Mouse (Mus musculus): ENCODE results near the gene St5. TPM values are rescaled to one million over a fixed set of nuclear protein-coding genes. Genes with fewer than 3 reads are reported as not detected.

The St5 gene
- polyA plus RNA-seq, 1 experiment from 2014 or later = 35.8 TPM

DNA sequence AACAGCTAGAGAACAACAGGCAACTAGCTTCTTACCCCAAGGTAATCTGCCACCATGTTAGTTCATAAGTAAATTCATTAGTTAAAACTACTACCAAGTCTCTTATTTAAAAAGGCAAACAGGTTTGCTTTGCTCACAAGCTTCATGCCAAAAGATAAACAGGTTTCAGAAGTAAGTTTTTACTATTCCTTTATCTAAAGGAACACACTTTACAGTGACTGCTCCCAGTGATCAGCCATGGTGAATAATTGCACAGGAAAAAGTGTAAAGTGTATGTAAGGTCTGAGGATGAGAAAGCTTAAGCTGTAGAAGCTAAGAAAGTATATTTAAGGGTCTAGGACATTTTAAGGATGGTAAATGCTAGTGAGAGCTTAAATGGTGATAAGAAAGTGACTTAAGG lies 109.4 kb downstream of the St5 start:
- H3K4me3 ChIP-seq (ENCODE audit: low read length) = no peak overlapping the region
- H3K9ac ChIP-seq (ENCODE audit: low read depth, low read length) = no peak overlapping the region
- H3K9me3 ChIP-seq (ENCODE audit: control insufficient read depth, low read length) = no peaks in the 10 kb centered on the region
- H3K27me3 ChIP-seq (ENCODE audit: control insufficient read depth, insufficient read depth, low read length) = no peaks in the 10 kb centered on the region
- no peak overlapping the region for H3K27ac ChIP-seq (ENCODE audit: low read depth, low read length)
- ATAC-seq (ENCODE audit: low FRiP score, low TSS enrichment) = no peak
- no peaks in the 10 kb centered on the region for H3K36me3 ChIP-seq (ENCODE audit: control insufficient read depth, insufficient read depth, low read length)
- H3K4me2 ChIP-seq (replicated peaks; ENCODE audit: low read depth, low read length) = no peak overlapping the region
- peaks cover 6% of the 10 kb centered on the region for H3K4me1 ChIP-seq (ENCODE audit: control insufficient read depth, insufficient read depth, low read length)

DNA sequence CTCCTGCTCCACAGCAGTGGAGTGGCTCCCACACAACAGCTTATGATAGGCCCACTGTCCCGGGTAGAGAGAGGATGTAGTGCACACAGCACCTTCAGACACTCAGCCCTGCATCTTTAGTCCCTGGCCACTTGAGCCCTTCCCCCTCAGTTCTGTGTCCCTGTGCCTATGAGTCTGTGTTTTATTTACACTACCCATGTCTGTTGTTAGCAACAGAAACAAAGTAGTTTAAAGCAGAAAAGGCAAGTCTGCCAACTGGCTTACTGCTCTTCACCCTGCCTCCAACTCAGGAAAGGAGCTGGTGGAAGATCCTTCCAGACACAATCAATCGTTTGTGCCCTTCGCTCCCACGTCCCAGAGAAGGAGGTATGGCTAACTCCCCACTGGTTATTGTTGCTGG lies 111.2 kb downstream of the St5 start:
- H3K27me3 ChIP-seq (ENCODE audit: control insufficient read depth, insufficient read depth, low read length) = no peaks in the 10 kb centered on the region
- H3K27ac ChIP-seq (ENCODE audit: low read depth, low read length) = no peak overlapping the region
- H3K9me3 ChIP-seq (ENCODE audit: control insufficient read depth, low read length) = no peaks in the 10 kb centered on the region
- peaks cover 9% of the 10 kb centered on the region for H3K4me1 ChIP-seq (ENCODE audit: control insufficient read depth, insufficient read depth, low read length)
- H3K36me3 ChIP-seq (ENCODE audit: control insufficient read depth, insufficient read depth, low read length) = no peaks in the 10 kb centered on the region
- WGBS = 52% methylated on average over 4 of the region's 4 CpGs
- H3K4me3 ChIP-seq (ENCODE audit: low read length) = no peak overlapping the region
- no peak overlapping the region for H3K4me2 ChIP-seq (replicated peaks; ENCODE audit: low read depth, low read length)
- no peak overlapping the region for H3K9ac ChIP-seq (ENCODE audit: low read depth, low read length)
- no peak for ATAC-seq (ENCODE audit: low FRiP score, low TSS enrichment)

DNA sequence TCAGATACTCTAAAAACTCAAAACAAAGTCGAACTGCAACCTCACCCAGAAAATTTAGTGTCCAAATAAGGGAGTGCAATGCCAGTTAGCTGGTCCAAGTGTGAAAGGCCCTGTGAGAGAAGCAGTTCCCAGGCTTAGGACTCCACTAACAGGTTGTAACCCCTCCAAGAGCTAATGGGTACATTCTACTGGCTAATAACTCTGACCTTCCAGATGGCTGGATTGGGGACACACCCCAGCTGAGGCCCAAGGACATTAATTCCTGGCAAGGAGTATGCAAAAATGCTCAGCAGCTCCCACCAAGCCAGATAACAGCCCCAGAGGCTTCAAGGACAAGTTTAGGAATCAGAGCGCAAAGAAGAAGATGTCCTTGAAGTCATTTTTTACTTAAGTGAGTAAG lies 112.8 kb downstream of the St5 start:
- Histone ChIP-seq H3K9me3 (ENCODE audit: control insufficient read depth, low read length) (no peaks in the 10 kb centered on the region), H3K36me3 (ENCODE audit: control insufficient read depth, insufficient read depth, low read length) (no peaks in the 10 kb centered on the region), H3K9ac (ENCODE audit: low read depth, low read length) (no peak overlapping the region), H3K4me1 (ENCODE audit: control insufficient read depth, insufficient read depth, low read length) (peaks cover 9% of the 10 kb centered on the region), H3K4me3 (ENCODE audit: low read length) (no peak overlapping the region), H3K27ac (ENCODE audit: low read depth, low read length) (no peak overlapping the region), H3K27me3 (ENCODE audit: control insufficient read depth, insufficient read depth, low read length) (no peaks in the 10 kb centered on the region), H3K4me2 (replicated peaks; ENCODE audit: low read depth, low read length) (no peak overlapping the region)
- WGBS = 79% methylated on average over 2 of the region's 2 CpGs
- ATAC-seq (ENCODE audit: low FRiP score, low TSS enrichment) = no peak

DNA sequence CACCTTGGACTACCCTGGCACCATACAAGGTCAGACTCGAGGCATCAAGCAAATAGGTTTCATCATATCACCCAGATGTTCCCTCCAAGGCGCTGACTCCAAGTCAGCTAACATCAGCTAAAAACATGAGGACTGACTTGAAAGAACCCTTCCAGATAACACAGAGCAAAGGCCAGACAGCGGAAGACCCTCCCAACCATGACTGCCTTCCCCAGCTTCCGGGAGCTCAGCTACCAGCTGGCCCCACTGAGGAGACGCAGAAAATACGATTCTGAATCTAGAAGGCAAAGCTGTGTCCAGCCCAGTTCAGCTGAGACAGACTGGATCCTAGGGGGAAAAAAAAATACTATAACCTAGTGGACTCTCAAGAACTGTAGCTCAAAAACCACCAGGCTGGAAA lies 114.4 kb downstream of the St5 start:
- Histone ChIP-seq H3K27me3 (ENCODE audit: control insufficient read depth, insufficient read depth, low read length) (no peaks in the 10 kb centered on the region), H3K4me1 (ENCODE audit: control insufficient read depth, insufficient read depth, low read length) (peaks cover 9% of the 10 kb centered on the region), H3K4me3 (ENCODE audit: low read length) (no peak overlapping the region), H3K9me3 (ENCODE audit: control insufficient read depth, low read length) (no peaks in the 10 kb centered on the region), H3K4me2 (replicated peaks; ENCODE audit: low read depth, low read length) (no peak overlapping the region), H3K27ac (ENCODE audit: low read depth, low read length) (no peak overlapping the region), H3K9ac (ENCODE audit: low read depth, low read length) (no peak overlapping the region), H3K36me3 (ENCODE audit: control insufficient read depth, insufficient read depth, low read length) (no peaks in the 10 kb centered on the region)
- ATAC-seq (ENCODE audit: low FRiP score, low TSS enrichment) = no peak
- 53% methylated on average over 6 of the region's 6 CpGs for WGBS

DNA sequence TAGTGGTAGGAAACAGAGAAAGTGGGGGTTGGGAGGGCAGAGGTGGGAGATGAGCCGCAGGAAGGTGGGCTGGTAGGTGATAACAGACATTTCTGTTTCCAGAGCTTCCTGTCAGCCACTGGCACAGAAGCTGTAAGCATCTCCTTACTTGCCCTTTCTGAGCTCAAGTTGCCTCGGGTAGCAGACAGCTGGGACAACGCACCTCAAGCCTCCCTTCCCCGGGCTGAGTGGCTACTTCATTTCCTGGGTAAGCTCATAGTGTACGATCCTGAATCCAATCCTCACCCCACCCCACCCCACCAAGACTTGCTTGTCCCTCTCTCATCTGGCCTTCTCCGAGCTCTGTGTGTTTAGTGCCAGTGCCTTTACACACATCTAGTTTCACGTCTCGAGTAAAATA lies 115.3 kb downstream of the St5 start:
- Histone ChIP-seq H3K9ac (ENCODE audit: low read depth, low read length) (no peak overlapping the region), H3K4me1 (ENCODE audit: control insufficient read depth, insufficient read depth, low read length) (peaks cover 9% of the 10 kb centered on the region), H3K9me3 (ENCODE audit: control insufficient read depth, low read length) (no peaks in the 10 kb centered on the region), H3K36me3 (ENCODE audit: control insufficient read depth, insufficient read depth, low read length) (no peaks in the 10 kb centered on the region), H3K4me3 (ENCODE audit: low read length) (no peak overlapping the region), H3K4me2 (replicated peaks; ENCODE audit: low read depth, low read length) (no peak overlapping the region), H3K27me3 (ENCODE audit: control insufficient read depth, insufficient read depth, low read length) (no peaks in the 10 kb centered on the region), H3K27ac (ENCODE audit: low read depth, low read length) (no peak overlapping the region)
- ATAC-seq (ENCODE audit: low FRiP score, low TSS enrichment) = no peak
- 57% methylated on average over 8 of the region's 8 CpGs for WGBS

DNA sequence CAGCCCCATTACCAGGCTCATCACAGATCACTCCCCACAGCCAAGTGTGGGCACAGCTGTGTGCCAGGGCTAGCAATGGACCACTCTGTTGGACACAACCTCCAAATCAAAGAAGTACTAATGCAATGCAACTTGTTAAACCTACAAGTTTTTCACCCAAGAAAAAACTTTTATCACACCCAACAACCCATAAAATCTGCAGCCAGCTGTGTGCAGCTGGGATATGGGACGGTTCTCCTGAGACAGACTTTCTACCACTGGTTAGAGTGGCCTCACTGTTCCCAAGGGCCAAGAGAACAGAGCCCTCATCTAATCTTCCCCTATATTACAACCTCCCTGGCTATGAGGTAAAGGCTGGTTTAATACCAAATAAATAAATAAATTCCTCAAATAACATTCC lies 118.9 kb downstream of the St5 start:
- H3K36me3 ChIP-seq (ENCODE audit: control insufficient read depth, insufficient read depth, low read length) = no peaks in the 10 kb centered on the region
- no peaks in the 10 kb centered on the region for H3K27me3 ChIP-seq (ENCODE audit: control insufficient read depth, insufficient read depth, low read length)
- ATAC-seq (ENCODE audit: low FRiP score, low TSS enrichment) = no peak
- H3K4me3 ChIP-seq (ENCODE audit: low read length) = no peak overlapping the region
- H3K4me1 ChIP-seq (ENCODE audit: control insufficient read depth, insufficient read depth, low read length) = peaks cover 6% of the 10 kb centered on the region
- H3K4me2 ChIP-seq (replicated peaks; ENCODE audit: low read depth, low read length) = no peak overlapping the region
- no peaks in the 10 kb centered on the region for H3K9me3 ChIP-seq (ENCODE audit: control insufficient read depth, low read length)
- H3K9ac ChIP-seq (ENCODE audit: low read depth, low read length) = no peak overlapping the region
- H3K27ac ChIP-seq (ENCODE audit: low read depth, low read length) = no peak overlapping the region
- WGBS = 93% methylated on average over 1 of the region's 1 CpGs

DNA sequence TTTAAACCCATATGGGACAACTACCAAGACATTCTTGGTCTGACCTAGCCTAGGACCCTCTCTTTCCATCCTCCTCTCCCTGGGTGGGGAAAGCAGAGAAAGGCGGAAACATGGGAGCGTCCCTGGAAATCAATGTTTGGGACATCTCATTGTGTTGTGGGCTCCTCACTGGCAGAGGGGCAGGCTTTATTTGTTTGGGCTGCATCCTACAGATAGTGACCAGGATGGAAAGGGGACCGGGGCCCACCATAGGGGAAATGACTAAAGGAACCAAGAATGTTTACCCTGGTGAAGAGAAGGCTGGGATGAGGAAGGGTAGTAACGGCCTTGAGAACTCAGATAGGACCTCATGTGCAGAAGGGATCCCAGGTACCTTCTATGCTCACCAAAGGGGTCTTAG lies 122.9 kb downstream of the St5 start:
- Histone ChIP-seq H3K36me3 (ENCODE audit: control insufficient read depth, insufficient read depth, low read length) (no peaks in the 10 kb centered on the region), H3K4me1 (ENCODE audit: control insufficient read depth, insufficient read depth, low read length) (peaks cover 3% of the 10 kb centered on the region; the same call in 1 of the 2 replicates), H3K4me2 (replicated peaks; ENCODE audit: low read depth, low read length) (no peak overlapping the region), H3K9me3 (ENCODE audit: control insufficient read depth, low read length) (no peaks in the 10 kb centered on the region), H3K4me3 (ENCODE audit: low read length) (no peak overlapping the region), H3K9ac (ENCODE audit: low read depth, low read length) (no peak overlapping the region), H3K27ac (ENCODE audit: low read depth, low read length) (no peak overlapping the region), H3K27me3 (ENCODE audit: control insufficient read depth, insufficient read depth, low read length) (no peaks in the 10 kb centered on the region)
- 86% methylated on average over 4 of the region's 4 CpGs for WGBS
- ATAC-seq (ENCODE audit: low FRiP score, low TSS enrichment) = no peak

DNA sequence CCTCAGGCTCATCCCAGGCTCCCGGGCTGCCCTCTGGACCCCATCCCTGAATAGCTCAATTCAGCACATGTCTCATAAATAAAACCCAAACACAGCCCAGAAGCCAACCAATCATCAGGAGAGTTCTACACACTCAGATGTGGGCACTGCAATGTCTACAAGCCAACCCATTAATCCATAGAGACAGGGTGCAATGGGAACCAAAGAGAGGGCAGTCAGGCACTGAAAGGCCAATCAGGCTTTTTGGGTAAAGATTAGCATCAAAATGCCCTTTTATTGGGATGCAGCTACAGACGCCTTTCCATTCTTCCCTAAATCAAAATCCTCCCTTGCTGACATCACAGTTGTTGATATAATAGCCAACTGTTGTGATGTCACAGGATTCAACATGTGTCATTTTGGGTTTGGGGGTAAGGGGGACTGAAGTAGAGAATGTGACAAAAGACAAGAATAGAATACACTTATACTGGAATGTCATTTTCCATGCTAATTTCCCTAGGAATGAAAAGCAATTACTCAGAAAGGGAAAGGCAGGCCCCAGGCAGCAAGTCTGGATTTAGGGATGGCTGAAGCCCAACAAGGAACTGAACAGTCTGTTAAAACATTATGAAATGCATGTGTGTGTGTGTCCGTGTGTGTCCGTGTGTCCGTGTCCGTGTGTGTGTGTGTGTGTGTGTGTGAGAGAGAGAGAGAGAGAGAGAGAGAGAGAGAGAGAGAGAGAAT lies 123.7 kb downstream of the St5 start:
- ATAC-seq (ENCODE audit: low FRiP score, low TSS enrichment) = no peak
- no peak overlapping the region for H3K9ac ChIP-seq (ENCODE audit: low read depth, low read length)
- H3K27me3 ChIP-seq (ENCODE audit: control insufficient read depth, insufficient read depth, low read length) = no peaks in the 10 kb centered on the region
- no peak overlapping the region for H3K27ac ChIP-seq (ENCODE audit: low read depth, low read length)
- H3K4me3 ChIP-seq (ENCODE audit: low read length) = no peak overlapping the region
- H3K36me3 ChIP-seq (ENCODE audit: control insufficient read depth, insufficient read depth, low read length) = no peaks in the 10 kb centered on the region
- H3K9me3 ChIP-seq (ENCODE audit: control insufficient read depth, low read length) = no peaks in the 10 kb centered on the region
- WGBS = 80% methylated on average over 6 of the region's 6 CpGs
- no peak overlapping the region for H3K4me2 ChIP-seq (replicated peaks; ENCODE audit: low read depth, low read length)
- H3K4me1 ChIP-seq (ENCODE audit: control insufficient read depth, insufficient read depth, low read length) = peaks cover 3% of the 10 kb centered on the region; the same call in 1 of the 2 replicates

DNA sequence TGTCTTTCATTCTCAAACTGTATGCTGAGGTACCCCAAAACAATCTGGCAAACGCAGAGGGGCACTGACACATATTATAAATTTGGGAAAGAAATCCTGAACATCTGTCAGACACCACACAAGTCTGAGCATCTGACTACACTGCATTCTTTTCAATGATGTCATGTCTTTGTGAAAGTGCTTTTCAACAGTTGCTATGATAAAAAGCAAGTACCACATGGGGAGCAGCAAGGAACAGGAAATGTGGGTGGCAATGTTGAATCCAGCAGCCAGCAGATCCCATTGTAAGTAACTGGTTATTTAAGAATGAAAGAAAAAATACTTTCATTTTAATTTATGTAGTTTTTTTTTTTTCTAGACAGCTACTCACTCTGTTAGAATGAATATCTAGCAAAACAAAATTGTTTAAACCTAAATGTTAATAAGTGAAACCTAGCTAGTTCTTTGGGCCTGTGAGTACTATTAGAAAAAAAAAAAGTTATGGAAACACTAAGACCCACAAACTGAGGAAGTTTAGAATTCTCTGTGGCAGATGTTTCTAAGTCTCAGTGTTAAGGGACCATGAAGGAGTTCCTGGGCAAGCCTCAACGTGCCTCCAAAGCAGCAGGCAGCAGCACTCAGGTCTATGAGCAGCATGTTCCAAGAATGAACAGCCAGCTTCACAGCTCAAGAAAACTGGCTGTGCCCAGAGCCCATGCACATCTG lies 124.4 kb downstream of the St5 start:
- H3K4me3 ChIP-seq (ENCODE audit: low read length) = no peak overlapping the region
- no peak overlapping the region for H3K4me2 ChIP-seq (replicated peaks; ENCODE audit: low read depth, low read length)
- WGBS = 73% methylated on average over 2 of the region's 2 CpGs
- no peaks in the 10 kb centered on the region for H3K9me3 ChIP-seq (ENCODE audit: control insufficient read depth, low read length)
- H3K9ac ChIP-seq (ENCODE audit: low read depth, low read length) = no peak overlapping the region
- no peaks in the 10 kb centered on the region for H3K27me3 ChIP-seq (ENCODE audit: control insufficient read depth, insufficient read depth, low read length)
- no peak overlapping the region for H3K27ac ChIP-seq (ENCODE audit: low read depth, low read length)
- no peak for ATAC-seq (ENCODE audit: low FRiP score, low TSS enrichment)
- H3K4me1 ChIP-seq (ENCODE audit: control insufficient read depth, insufficient read depth, low read length) = peaks cover 3% of the 10 kb centered on the region; the same call in 1 of the 2 replicates
- no peaks in the 10 kb centered on the region for H3K36me3 ChIP-seq (ENCODE audit: control insufficient read depth, insufficient read depth, low read length)

Data from kidney, embryonic 14.5 days (tissue).